Mouse (Mus musculus) hematopoietic multipotent progenitor cell, adult 10-12 weeks (in vitro differentiated cells): ENCODE results near the gene Gabarapl1. TPM values are rescaled to one million over a fixed set of nuclear protein-coding genes. Genes with fewer than 3 reads are reported as not detected.

Source experiments
- polyA plus RNA-seq: library from polyadenylated mRNA; stranded (reverse); fragments of >175 nt; gene quantifications from 2 replicates; pipeline ENCODE4 v1.2.3, GENCODE M21; 2012; ENCODE audit warnings: low replicate concordance

Gabarapl1 gene
- 12.9 and 13.7 TPM in 2 replicates for polyA plus RNA-seq

GRCm38 (mm10) chr6:129532942-129533860 lies at the start of gene Gabarapl1:
TSS of gene Gabarapl1 (plus strand) at chr6:129533160.

GRCm38 (mm10) chr6:129507024-129507423 lies 25.9 kb upstream of the Gabarapl1 start, which contains the start of gene Olr1:
TSS of gene Olr1 (minus strand) at chr6:129507165.

GRCm38 (mm10) chr6:129512367-129512766 lies 20.6 kb upstream of the Gabarapl1 start, which contains the start of gene Tmem52b:
TSS of gene Tmem52b (plus strand) at chr6:129512555.

GRCm38 (mm10) chr6:129577605-129578004 lies 44.6 kb downstream of the Gabarapl1 start, which contains the start of gene Klre1:
TSS of gene Klre1 (plus strand) at chr6:129577905.

GRCm38 (mm10) chr6:129591508-129591907 lies 58.5 kb downstream of the Gabarapl1 start, which contains the start of gene Klrd1:
TSS of gene Klrd1 (plus strand) at chr6:129591782.

Other genes with a start within 250 kb of the Gabarapl1 start
- not detected in 2 replicates for gene 4922502D21Rik, start 201.4 kb upstream of the Gabarapl1 start, polyA plus RNA-seq
- 2.9 and 6.0 TPM in 2 replicates for gene Clec12a, start 190.5 kb upstream of the Gabarapl1 start, polyA plus RNA-seq
- gene Clec12b, start 147.3 kb upstream of the Gabarapl1 start, polyA plus RNA-seq = not detected in 2 replicates
- 0.21 TPM in 1 of 2 replicates, not detected in the other for gene Clec1b, start 135.9 kb upstream of the Gabarapl1 start, polyA plus RNA-seq
- gene Clec9a, start 124.3 kb upstream of the Gabarapl1 start, polyA plus RNA-seq = 0.98 and 1.6 TPM in 2 replicates
- 0.07 TPM in 1 of 2 replicates, not detected in the other for gene Clec1a, start 81.2 kb upstream of the Gabarapl1 start, polyA plus RNA-seq
- 0.15 and 0.17 TPM in 2 replicates for gene Olr1, start 26.0 kb upstream of the Gabarapl1 start, polyA plus RNA-seq
- not detected in 2 replicates for gene Tmem52b, start 20.6 kb upstream of the Gabarapl1 start, polyA plus RNA-seq
- 0.93 and 1.4 TPM in 2 replicates for gene Klre1, start 44.7 kb downstream of the Gabarapl1 start, polyA plus RNA-seq
- gene Klrd1, start 58.6 kb downstream of the Gabarapl1 start, polyA plus RNA-seq = 1.9 and 3.4 TPM in 2 replicates
- gene Klrk1, start 90.7 kb downstream of the Gabarapl1 start, polyA plus RNA-seq = 2.8 and 4.9 TPM in 2 replicates
- 0.36 TPM in 1 of 2 replicates, not detected in the other for gene Klrc3, start 110.2 kb downstream of the Gabarapl1 start, polyA plus RNA-seq
- gene Klrc2, start 127.5 kb downstream of the Gabarapl1 start, polyA plus RNA-seq = 0.08 and 0.15 TPM in 2 replicates
- 3.2 and 5.7 TPM in 2 replicates for gene Klrc1, start 145.8 kb downstream of the Gabarapl1 start, polyA plus RNA-seq
- gene Klri1, start 184.0 kb downstream of the Gabarapl1 start, polyA plus RNA-seq = 0.28 and 1.3 TPM in 2 replicates
- 0.23 and 0.52 TPM in 2 replicates for gene Klri2, start 207.3 kb downstream of the Gabarapl1 start, polyA plus RNA-seq